Mouse (Mus musculus): ENCODE results near the gene Uba2.

GRCm38 (mm10) chr7:34208027-34208745, 38.8 kb upstream of the Uba2 start:
- TF ChIP-seq POLR2A (IDR thresholded peaks at IDR 0.05; ENCODE audit: borderline replicate concordance, extremely low read depth, insufficient read depth, insufficient read length, poor library complexity, severe bottlenecking) (no peak), CTCF (IDR thresholded peaks at IDR 0.05; ENCODE audit: borderline replicate concordance, extremely low read depth, insufficient read depth, insufficient read length) (peak; percentile 9; the same call in 1 of the 2 replicates)

Data from brain, embryonic 14.5 days (tissue).